Mouse (Mus musculus): Measurements from ENCODE around the gene Vezf1.
"Not testable (repeated sequence)": the region's sequence is repeated elsewhere in the genome, so short reads cannot be mapped to it uniquely, and the experiment has no call there.

The Vezf1 gene

DNA sequence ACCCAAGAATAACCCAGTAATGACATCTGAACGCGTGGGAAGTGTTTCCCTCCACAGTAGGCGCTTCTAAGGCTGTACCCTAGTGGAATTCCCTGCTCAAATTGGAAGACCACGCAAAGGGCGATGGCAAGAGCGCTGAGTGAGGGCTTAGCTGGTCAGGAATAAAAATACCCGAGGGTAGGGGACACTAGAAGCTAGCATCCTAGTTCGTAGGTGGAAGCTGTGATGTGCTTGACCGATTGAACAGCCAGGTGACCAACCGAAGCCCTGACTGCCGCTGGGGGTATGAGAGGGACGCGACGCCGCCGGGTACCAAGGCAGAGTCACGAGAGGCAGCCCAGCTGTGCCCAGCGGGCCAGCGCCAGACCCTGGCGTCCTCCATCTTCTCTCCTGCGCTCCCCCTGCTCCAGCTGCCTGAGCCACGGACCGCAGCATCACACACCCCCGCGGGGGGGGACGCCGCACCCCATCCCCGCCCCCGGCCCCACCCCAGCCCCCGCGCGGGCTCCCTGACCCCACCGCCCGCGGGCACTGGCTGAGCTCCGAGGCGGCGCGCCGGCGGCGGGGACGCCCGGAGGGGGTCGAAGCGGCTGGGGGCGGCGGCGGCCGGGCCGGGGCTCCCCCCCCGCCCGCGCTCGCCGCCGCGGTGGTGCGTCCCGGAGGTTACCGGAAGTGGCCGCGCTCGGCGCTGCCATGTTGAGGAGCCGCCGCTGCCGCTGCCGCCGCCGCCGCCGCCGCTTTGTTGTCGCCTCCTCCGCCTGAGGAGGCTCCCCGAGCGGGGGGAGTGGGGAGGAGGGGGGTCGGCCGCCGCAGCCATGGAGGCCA, at the start of gene Vezf1:
Gene Vezf1, plus strand, starts transcription at position 694 of the 825 bp plus-strand sequence.
- DNase-seq (ENCODE audit: low spot score in 2 of 2) = peak; percentile 72 to 77

DNA sequence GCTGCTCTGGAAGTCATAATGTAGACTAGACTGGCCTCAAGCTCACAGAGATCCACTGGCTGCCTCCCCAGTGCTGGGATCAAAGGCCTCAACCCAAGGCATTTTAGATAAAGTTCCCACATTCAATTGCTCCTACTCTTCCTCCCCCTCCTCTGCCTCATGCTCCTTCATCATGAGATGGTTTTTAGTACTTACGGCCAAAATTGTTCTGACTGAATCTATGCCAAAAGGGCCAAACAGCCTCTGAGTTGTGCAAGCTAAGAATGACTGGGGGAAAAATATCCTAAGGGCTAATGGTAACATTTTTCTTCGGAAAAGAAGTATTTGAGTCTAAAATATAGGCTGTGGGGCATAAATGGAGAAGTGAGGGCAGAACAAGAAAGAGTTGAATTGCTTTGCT, 44.1 kb upstream of the Vezf1 start:
- DNase-seq (ENCODE audit: low spot score in 2 of 2) = no peak

DNA sequence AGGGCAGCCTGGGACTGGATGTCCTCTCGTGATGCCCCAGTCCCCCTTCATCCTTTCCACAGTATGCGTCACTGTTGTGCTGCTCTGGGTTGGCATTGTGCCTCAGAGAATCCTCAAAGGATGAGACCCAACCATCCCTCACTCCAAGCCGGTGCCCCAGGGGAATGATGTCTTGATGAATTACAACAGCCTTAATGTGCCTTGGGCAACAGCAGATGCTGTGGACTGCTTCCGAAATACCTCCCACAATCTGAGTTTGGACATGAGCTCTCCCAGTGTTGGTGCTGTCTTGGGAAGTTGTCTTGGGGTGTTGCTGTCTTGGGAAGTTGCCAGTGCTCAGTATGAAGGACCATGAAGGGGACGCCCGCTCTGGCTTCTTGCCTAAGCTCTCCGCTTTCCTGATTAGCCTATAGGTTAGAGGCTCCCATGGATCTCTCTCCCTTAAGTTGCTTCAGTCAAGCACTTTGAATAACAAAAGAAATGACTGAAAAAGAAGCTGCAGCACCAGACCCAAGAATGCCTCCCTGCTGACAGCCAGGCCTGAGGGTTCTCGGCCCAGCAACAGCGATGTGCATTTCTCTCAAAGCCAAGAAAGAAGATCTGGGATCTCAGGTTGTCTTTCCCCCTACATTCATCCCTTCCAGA, 40.6 kb upstream of the Vezf1 start:
- DNase-seq (ENCODE audit: low spot score in 2 of 2) = no peak

DNA sequence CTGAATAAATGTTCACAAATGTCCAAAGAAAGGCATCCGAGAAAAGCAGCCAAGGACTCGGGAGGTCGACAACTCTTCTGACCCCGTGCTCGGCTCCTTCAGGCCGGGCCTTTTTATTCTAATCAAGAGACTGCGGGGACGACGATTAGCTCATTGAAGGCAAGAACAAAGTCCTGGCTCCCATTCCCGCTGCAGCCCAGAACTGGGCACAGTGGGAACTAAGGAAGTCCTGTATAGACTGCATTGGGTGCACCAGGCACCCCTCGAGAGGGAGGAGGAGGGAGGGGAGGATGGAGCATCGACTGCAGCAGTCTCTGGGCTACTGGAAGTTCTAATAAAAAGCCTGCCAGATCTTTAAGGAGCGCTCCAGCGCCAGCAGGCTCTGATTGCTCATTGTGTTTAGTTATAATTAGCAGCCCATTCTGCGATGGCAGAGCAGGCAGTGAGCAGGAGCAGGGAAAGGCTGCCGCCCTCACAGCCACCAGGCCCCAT, 39.8 kb upstream of the Vezf1 start:
- no peak for DNase-seq (ENCODE audit: low spot score in 2 of 2)

DNA sequence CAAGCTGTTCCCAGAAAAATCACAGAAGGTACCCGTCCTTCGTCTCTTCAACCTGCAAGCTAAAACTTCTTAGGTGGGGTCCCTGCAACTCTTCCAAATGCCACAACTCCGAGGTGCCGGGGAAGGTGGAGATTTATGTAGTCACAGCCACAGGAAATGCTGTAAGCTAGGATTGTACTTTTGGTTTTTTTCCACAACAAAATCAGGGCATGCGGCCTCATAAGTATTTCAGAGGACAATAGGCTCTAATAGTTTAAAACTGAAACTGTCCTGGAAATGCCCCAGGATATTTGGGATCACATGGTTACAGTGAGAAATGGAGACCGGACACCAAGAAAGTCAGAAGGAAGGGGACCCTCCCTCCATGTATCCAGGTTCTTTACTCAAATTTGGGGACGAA, 37.9 kb upstream of the Vezf1 start:
- no peak for DNase-seq (ENCODE audit: low spot score in 2 of 2)

DNA sequence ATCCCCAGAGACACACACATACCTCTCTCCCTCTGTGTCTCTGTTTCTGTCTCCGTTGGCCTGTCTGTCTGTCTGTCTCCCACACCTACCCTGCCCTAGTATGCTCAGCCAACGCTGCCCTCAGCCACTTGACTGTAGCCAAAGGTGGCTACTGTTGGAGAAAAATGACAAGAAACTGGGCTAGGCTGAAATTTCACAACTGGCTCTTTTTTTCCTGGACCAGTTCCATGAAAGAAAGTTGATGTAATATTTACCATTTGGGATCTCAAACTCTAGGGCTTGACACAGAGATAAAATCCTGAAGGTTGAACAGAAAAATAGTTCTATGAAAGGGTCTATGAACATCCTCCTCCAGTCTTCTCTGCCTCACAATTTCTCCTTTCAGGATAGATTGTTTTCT, 37.2 kb upstream of the Vezf1 start:
- DNase-seq (ENCODE audit: low spot score in 2 of 2) = no peak

DNA sequence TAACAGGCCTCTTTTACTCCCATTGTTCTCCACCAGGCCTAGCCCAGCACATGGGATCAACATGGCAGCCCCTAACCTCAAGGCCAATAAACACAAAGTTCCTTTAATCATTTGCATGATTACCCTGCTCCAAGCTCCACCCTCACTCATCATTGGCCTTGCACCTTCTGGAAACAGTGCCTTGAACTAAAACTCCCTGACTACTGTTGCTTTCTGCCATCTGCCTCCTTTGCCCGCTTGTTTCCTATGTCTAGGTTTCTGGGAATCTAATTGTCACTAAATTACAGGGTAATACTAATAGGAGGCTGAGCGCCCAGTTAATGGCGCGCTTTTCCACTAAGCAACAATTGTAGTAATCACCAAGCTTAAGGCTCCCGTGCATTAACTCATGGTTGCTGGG, 36.3 kb upstream of the Vezf1 start:
- DNase-seq (ENCODE audit: low spot score in 2 of 2) = no peak

DNA sequence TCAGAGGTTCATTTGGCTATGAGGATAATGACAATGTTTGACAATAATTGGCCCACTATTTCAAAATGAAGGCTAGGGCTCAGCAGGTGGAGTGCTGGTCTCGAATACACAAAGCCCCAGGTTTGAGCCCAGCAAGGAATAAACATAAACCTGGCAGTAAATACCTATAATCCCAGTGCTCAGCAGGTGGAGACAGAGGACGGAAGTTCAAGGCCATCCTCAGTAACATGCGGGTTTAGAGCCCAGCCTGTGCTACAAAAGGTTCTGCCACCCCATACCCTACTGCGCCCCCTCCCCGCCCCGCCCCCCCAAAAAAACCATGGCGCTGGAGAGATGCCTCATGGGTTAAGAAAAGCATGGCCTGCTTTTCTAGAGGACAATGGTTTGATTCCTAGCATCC, 32.1 kb upstream of the Vezf1 start:
- no peak for DNase-seq (ENCODE audit: low spot score in 2 of 2)

DNA sequence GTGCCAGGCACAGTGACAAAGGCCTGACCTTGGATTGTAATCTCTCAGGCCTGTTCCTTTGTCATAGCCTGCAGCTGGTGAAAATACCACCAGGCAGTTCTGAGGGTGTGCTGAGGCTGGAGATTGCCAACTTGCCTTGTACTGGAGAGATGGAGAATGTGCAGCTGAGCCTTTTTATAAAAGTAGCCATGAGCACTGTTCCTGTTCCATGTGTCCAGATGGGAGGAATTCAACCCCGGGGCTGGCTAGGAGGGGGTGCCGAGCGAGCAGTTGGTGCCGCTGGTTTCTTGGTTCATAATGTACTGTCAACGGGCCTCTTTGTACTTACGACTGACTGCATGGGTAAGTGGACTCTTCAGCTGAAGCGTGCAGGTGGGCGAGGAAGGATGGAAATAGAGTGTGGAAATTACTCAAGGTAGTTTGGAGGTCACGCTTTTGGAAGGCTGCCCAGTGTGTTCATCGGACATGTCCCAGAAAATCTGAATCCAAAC, 31.3 kb upstream of the Vezf1 start:
- no peak for DNase-seq (ENCODE audit: low spot score in 2 of 2)

DNA sequence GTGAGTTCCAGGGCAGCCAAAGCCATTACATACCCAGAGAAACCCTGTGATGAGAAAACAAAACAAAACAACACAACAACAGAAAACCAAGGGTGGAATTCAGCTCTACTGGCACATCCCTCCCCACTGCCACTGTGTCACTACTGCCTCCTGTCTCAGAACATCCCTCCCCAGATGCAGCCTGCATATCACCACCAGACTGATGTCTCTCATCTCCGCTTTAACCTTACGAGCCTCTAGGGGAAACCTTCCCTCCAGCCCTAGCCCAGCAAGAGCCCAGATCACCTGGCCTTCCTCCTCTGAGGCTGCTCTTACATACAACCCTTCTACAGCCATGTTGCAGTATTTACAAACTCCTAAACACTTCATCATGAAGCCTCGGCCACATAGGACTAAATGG, 30.7 kb upstream of the Vezf1 start:
- no peak for DNase-seq (ENCODE audit: low spot score in 2 of 2)

DNA sequence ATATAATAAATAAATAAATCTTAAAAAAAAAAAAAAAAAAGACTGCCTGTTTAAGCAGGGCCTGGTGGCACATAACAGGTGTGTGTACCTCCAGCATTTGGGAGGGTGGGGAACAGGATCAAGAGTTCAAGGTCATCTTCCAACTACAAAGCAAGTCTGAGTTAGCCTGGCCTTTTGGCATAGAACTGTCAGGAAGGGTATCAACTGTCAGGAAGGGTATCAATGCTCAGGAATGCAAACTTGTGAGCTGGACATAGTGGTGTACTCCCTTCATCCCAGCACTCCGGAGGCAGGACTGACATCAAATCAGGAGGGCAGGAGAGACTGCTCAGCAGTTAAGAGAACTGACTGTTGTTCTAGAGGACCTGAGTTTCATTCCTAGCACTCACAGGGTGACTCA, 29.0 kb upstream of the Vezf1 start:
- DNase-seq (ENCODE audit: low spot score in 2 of 2) = no peak

DNA sequence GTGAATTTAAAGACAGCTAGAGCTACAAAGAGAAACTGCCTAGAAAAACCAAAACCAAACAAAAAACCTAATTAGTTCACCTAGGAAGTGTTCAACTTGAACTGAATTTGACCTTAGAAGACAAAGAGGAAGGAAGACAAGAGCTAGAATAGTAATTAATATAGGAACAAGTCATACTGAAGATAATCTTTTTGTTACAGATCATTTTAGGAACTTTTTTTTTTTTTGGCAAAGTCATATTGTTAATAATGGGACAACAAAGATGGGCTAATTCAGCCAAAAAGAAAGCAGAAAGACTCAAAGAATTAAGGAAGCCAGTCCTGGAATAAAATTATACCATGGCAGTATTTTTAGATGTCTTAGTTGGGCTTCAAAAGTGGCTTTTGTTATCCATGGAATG, 23.8 kb upstream of the Vezf1 start:
- no peak for DNase-seq (ENCODE audit: low spot score in 2 of 2)

DNA sequence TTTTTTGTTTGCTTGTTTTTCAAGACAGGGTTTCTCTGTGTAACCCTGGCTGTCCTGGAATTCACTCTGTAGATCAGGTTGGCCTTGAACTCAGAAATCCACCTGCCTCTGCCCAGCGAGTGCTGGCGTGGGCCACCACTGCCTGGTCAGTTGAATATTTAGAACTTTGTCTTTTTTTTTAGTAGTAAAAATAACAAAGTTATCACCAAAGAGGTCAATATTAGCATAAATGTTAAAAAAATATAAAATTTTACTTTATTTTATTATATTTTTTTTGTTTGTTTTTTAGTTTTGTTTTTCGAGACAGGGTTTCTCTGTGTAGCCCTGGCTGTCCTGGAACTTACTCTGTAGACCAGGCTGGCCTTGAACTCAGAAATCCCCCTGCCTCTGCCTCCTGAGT, 22.9 kb upstream of the Vezf1 start:
- not testable (repeated sequence) for DNase-seq (ENCODE audit: low spot score in 2 of 2)

DNA sequence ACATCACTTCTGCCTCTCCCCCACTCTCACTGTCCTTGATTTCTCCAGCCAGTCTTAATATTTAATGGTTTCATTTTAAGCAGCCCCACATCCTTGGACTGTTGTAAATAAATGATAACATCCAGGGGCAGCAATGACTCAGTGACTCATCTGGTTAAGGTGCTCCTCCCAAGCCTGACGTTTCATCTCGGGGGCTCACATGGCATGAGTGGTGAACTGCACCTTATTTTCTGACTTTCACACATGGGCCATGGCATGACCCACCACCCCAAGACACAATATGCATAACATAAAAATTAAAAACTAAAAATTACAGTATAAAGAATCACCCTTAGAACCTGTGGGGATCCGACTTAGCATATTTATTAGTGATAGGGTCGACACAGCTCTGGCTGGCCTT, 22.2 kb upstream of the Vezf1 start:
- no peak for DNase-seq (ENCODE audit: low spot score in 2 of 2)

DNA sequence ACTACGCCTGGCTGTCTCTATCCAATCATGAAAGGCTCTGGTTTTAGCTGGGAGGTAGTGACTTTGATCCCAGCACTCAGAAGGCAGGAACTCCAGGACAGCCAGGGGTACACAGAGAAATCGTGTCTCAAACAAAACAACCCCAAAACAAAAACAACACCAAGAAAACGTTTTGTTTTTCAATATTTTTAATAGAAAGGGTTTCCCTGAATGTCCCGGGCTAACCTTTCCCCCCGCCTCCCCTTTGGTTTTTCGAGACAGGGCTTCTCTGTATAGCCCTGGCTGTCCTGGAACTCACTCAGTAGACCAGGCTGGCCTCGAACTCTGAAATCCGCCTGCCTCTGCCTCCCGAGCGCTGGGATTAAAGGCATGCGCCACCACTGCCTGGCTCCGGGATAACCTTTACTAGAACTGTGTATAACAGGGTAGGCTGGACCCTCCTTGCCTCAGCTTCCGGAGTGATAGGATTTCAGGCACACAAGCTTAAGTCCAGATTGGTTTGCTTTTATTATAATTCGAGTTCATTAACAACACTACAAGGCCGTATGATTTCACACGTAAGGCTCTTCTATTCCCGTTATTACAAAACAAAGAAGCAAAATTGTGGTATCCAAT, 21.6 kb upstream of the Vezf1 start:
- no peak for DNase-seq (ENCODE audit: low spot score in 2 of 2)

DNA sequence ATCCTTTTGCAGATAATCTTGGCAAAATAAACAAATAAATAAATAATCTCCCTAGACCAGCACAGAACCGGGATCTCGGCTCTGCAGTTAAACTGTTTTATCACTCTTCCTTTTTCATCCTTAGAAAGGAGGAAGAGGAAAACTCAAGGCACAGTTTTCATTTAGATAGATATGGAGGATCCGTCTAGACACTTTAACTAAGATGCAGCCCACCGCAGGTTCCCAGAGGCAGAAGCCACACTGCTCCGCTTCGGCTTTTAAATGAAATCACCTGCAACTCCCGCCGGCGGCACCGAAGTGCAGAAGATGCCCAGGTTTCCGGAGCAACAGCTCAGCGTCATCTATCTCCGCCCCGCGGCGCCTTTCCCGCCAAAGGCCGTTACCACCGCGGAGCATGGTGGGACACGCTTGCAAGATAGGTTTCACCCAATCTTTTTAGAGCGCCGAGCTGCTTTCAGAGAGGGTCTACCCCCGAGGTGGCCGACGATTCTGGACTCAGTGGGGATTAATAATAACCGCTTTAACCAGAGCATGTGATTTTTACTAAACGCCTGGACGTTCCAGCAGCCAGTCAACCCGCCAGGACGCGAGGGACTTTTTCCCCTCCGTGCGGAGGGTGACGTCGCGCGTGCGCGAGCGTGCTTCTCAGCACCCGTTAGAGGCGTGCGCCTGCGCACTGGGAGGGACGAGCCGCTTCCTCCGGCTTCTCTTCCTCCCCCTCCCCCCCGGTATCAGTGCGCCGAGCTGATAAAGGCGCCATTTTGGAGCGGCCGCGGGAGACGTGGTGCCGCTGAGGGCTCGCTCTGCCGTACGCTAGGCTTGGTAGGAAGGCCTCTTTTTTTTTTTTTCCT, 20.9 kb upstream of the Vezf1 start, which contains the start of gene Srsf1:
Gene Srsf1, plus strand, starts transcription at position 430 of the 851 bp plus-strand sequence.
- DNase-seq (ENCODE audit: low spot score in 2 of 2) = peak; percentile 97 to 98

DNA sequence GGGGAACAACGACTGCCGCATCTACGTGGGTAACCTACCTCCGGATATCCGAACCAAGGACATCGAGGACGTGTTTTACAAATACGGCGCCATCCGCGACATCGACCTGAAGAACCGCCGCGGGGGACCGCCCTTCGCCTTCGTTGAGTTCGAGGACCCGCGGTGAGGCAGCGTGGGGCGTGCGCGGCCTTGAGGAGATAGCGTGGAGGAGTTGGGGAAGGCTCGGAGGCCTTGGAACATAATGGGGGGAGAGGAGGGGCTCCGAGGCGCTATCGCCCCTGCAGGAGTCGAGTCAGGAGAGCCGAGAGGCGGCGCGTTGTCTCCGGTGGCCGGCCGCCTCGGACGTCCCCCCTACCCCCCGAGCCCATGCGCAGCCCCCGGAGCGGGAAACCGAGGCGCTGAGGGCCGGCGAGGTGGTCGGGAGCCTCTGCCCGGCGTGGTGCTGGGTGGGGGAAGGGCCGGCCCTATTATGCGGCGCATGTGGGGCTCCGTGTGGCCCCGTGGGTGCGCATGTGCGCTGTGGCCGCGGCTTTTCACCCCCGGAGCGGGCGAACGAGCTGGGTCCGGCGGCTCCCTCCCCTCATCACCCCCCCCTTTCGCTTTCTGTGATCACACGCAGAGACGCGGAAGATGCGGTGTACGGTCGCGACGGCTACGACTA, 20.1 kb upstream of the Vezf1 start:
- peak; percentile 52 to 70 for DNase-seq (ENCODE audit: low spot score in 2 of 2)

DNA sequence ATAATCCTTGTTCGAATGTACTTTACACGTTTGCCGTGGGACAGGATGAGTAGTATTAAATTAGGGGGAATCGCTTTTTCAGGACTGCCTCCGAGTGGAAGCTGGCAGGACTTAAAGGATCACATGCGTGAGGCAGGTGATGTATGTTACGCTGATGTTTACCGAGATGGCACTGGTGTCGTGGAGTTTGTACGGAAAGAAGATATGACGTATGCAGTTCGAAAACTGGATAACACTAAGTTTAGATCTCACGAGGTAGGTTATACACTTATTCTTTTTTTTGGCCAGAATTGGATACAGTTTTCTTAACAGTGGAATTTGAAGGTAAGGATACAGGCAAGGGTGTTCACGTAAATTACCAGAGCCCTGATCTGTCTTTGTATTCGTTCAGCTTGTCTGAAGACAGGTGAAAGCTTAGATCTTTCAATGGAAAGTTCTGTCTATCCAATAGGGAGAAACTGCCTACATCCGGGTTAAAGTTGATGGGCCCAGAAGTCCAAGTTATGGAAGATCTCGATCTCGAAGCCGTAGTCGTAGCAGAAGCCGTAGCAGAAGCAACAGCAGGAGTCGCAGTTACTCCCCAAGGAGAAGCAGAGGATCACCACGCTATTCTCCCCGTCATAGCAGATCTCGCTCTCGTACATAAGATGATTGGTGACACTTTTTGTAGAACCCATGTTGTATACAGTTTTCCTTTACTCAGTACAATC, 19.0 kb upstream of the Vezf1 start:
- DNase-seq (ENCODE audit: low spot score in 2 of 2) = peak in 1 of 2 experiments; percentile 30

DNA sequence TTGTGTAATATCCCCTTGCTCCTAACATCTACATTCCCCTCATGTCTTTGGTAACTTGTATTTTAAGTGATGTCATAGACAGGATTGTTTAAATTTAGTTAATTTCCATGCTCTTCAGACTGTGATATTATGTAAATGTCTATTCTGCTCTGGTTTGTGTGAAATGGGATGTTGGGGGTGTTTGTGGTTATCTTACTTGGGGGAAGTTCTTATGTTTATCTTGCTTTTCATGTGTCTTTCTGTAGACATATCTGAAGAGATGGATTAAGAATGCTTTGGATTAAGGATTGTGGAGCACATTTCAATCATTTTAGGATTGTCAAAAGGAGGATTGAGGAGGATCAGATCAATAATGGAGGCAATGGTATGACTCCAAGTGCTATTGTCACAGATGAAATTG, 18.3 kb upstream of the Vezf1 start:
- DNase-seq (ENCODE audit: low spot score in 2 of 2) = no peak

DNA sequence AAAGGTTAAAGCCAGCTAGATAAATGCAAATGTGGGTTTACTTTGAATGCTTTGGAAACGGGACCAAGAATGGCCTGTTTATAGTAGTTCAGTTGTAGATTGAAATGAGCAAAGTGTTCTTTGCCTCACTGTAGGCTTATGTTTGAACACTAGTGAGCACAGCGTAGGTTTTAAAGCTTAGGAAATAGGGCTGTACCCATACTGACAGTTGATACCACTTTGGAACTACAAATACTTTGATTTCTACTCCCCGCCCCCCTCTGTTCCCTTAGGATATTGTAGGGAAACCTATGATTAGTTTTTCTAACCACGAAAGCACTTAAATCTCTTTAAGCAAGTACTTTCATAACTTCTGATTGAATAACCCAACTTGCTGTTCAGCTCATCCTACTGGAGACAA, 15.4 kb upstream of the Vezf1 start:
- DNase-seq (ENCODE audit: low spot score in 2 of 2) = no peak
